Mouse (Mus musculus) liver, embryonic 15.5 days (tissue): ENCODE results near the gene H2-T24. TPM values are rescaled to one million over a fixed set of nuclear protein-coding genes. Genes with fewer than 3 reads are reported as not detected.

Experiments used
- microRNA counts: library from miRNA; unstranded; fragments of <30 nt; microRNA quantifications from one replicate; lab custom pipeline; 2016
- microRNA-seq: library from miRNA; unstranded; fragments of <30 nt; microRNA quantifications from one replicate; pipeline ENCODE4, GENCODE M21; 2016
- polyA plus RNA-seq: library from polyadenylated mRNA; unstranded; fragments of >200 nt; fragmentation: Nextera tagmentation; extraction: Ambion mirVana; gene quantifications from 2 replicates; pipeline ENCODE4 v1.2.1, GENCODE M21; 2015

The H2-T24 gene
- polyA plus RNA-seq, 1 experiment from 2014 or later = 8.2 TPM

MicroRNAs encoded within 50 kb of the gene (microRNA counts, 519-probe panel; counts per million panel counts)
- 1,836 counts per million, percentile 17 among the panel's probes with 10 or more counts for microRNA mmu-miR-877 (lab: Ali Mortazavi, UCI)

Small RNA genes lying within 50 kb of the gene (microRNA-seq; reads per million reads assigned to microRNA genes)
- 60.9 reads per million, percentile 48 among the genes with 10 or more reads in this experiment for gene Mir877

Other genes with a start within 250 kb of the H2-T24 start
- gene Ier3, start 198.9 kb downstream of the H2-T24 start, polyA plus RNA-seq = 22.9 and 23.7 TPM in 2 replicates
- 33.7 and 42.4 TPM in 2 replicates for gene Flot1, start 197.3 kb downstream of the H2-T24 start, polyA plus RNA-seq
- gene Tubb5, start 182.3 kb downstream of the H2-T24 start, polyA plus RNA-seq = 379 and 391 TPM in 2 replicates
- 8.5 and 9.1 TPM in 2 replicates for gene Mdc1, start 179.0 kb downstream of the H2-T24 start, polyA plus RNA-seq
- gene Nrm, start 159.2 kb downstream of the H2-T24 start, polyA plus RNA-seq = 22.0 and 22.5 TPM in 2 replicates
- gene Ppp1r18, start 155.0 kb downstream of the H2-T24 start, polyA plus RNA-seq = 12.4 and 12.8 TPM in 2 replicates
- 31.1 and 37.0 TPM in 2 replicates for gene Dhx16, start 140.7 kb downstream of the H2-T24 start, polyA plus RNA-seq
- 8.5 and 9.7 TPM in 2 replicates for gene 2310061I04Rik, start 123.1 kb downstream of the H2-T24 start, polyA plus RNA-seq
- 7.3 and 8.0 TPM in 2 replicates for gene Atat1, start 110.5 kb downstream of the H2-T24 start, polyA plus RNA-seq
- gene Mrps18b, start 104.2 kb downstream of the H2-T24 start, polyA plus RNA-seq = 68.7 and 71.1 TPM in 2 replicates
- 20.9 and 22.3 TPM in 2 replicates for gene Ppp1r10, start 104.1 kb downstream of the H2-T24 start, polyA plus RNA-seq
- 37.4 and 47.0 TPM in 2 replicates for gene Abcf1, start 50.8 kb downstream of the H2-T24 start, polyA plus RNA-seq
- 9.3 and 10.8 TPM in 2 replicates for gene Gnl1, start 40.7 kb downstream of the H2-T24 start, polyA plus RNA-seq
- gene Prr3, start 40.3 kb downstream of the H2-T24 start, polyA plus RNA-seq = 5.5 and 6.8 TPM in 2 replicates
- gene H2-T23, start 12.3 kb upstream of the H2-T24 start, polyA plus RNA-seq = 52.8 and 65.8 TPM in 2 replicates
- 11.9 and 13.2 TPM in 2 replicates for gene H2-T22, start 22.2 kb upstream of the H2-T24 start, polyA plus RNA-seq
- gene Gm6034, start 22.4 kb upstream of the H2-T24 start, polyA plus RNA-seq = not detected in 2 replicates
- gene Gm11127, start 37.8 kb upstream of the H2-T24 start, polyA plus RNA-seq = not detected in 2 replicates
- not detected in 2 replicates for gene Gm19684, start 101.1 kb upstream of the H2-T24 start, polyA plus RNA-seq
- not detected in 2 replicates for gene Gm7030, start 108.9 kb upstream of the H2-T24 start, polyA plus RNA-seq
- gene Gm8909, start 148.0 kb upstream of the H2-T24 start, polyA plus RNA-seq = not detected in 2 replicates
- not detected in 2 replicates for gene H2-T3, start 169.7 kb upstream of the H2-T24 start, polyA plus RNA-seq
- 58.7 and 64.0 TPM in 2 replicates for gene Rpp21, start 237.5 kb upstream of the H2-T24 start, polyA plus RNA-seq